Mouse (Mus musculus): ENCODE measurements around the gene Zic4.

DNA sequence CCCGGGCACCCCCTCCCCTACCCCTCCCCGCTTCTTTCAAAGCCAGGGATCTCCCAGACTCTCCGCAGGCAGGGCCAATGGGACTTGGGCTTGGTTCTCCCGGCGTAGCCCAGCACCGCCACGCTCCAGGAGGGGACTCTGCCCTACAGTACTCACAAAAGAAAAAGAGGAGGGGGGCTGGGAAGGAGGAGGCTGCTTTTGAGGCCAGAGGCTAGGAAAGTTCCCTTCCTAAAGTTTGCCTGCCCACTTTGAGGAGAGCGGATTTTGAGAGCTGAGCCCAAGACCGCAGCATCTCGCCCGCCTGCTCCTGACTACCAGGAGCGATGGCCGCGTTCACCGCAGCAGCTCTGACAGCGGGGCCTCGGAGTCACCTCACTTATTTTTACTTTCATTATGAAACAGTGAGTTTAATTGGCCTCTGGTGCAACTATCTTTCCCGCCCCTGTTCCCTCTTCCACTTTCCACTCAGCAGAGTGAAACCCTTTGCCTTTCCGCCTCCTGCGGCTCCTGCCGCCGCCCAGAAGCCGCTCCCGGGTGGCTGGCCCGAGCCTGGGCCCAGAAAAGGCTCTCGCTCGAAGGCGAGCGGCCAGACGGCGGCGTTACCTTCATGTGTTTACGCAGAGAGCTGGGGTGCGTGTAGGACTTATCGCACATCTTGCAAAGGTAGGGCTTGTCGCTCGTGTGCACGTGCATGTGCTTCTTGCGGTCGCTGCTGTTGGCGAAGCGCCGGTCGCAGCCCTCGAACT, at the start of gene Zic4:
- TF ChIP-seq CTCF (IDR thresholded peaks at IDR 0.05; ENCODE audit: insufficient read depth, low read length) (no peak), POLR2A (IDR thresholded peaks at IDR 0.05; ENCODE audit: borderline replicate concordance, extremely low read depth, low read depth, low read length) (no peak)

All from lung, adult 2 months (tissue).